Comparison of ENCODE assay signal across 8 mouse cellular contexts in the genomic region with DNA sequence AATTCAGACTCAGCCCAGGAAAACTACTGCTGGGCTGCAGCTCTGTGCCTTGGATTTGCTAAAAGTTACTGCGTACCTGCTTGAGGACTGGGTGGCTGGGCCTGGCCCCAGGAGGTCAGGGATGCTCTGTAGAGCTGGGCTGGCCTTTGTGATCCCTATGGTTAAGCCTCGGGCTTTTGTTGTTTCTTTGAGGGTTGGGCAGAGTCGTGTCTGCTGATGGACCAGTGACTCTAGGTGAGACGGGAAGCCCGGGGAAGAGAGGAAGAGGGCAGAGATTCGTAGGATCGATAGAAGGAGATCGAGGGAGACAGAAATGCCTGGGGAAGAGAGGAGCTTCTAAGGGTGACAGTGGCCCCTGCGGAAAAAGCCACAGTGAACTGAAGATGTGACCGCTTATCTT. TPM values are rescaled to one million over a fixed set of nuclear protein-coding genes. Genes with fewer than 3 reads are reported as not detected.
DNase-seq lines count a peak whose midpoint lies in the region; ATAC-seq lines count a peak whose summit lies in the region.

Gene D2hgdh, plus strand, starts transcription at position 301 of the 400 bp plus-strand sequence.

- H3K27ac ChIP-seq in neural tube, embryonic 11.5 days (ENCODE audit: low read depth, low read length): peak within 1 kb of the TSS; percentile 87
- H3K27ac ChIP-seq in midbrain, embryonic 14.5 days (replicated peaks; ENCODE audit: low read depth, low read length): peak within 1 kb of the TSS; percentile 95

- no peaks in the 10 kb centered on the region for H3K9me3 ChIP-seq in neural tube, embryonic 11.5 days (ENCODE audit: control insufficient read depth, low read length)
- no peaks in the 10 kb centered on the region for H3K9me3 ChIP-seq in midbrain, embryonic 14.5 days (ENCODE audit: control insufficient read depth, low read length)

- peak; percentile 7; the same call in 1 of the 2 replicates for ATAC-seq in neural tube, embryonic 11.5 days (ENCODE audit: insufficient read depth, low FRiP score, low TSS enrichment)
- no peak; the same call in 1 of the 2 replicates for ATAC-seq in common myeloid progenitor, adult 5-6 weeks (replicated peaks; ENCODE audit: low read depth, poor library complexity, severe bottlenecking)
- peak; percentile 9; the same call in 1 of the 2 replicates for ATAC-seq in midbrain, embryonic 14.5 days (ENCODE audit: low FRiP score, low TSS enrichment)

- no peak for DNase-seq in neural tube, embryonic 11.5 days (ENCODE audit: low spot score)
- DNase-seq in neural tube, embryonic 10.5 days (ENCODE audit: extremely low spot score, low spot score): no peak
- no peak for DNase-seq in heart, adult 8-10 months (ENCODE audit: low spot score)
- DNase-seq in layer of hippocampus, postnatal 25 days (ENCODE audit: extremely low spot score in 1 of 2, low spot score in 1 of 2): no peak
- no peak for DNase-seq in midbrain, embryonic 14.5 days
- DNase-seq in cerebellum, adult 9-11 months: no peak
- no peak for DNase-seq in lung, postnatal 10 days

- H3K9ac ChIP-seq in neural tube, embryonic 11.5 days (ENCODE audit: low read length): peak within 1 kb of the TSS; percentile 59
- H3K9ac ChIP-seq in midbrain, embryonic 14.5 days (replicated peaks; ENCODE audit: low read length): peak within 1 kb of the TSS; percentile 68

- no peaks in the 10 kb centered on the region for H3K27me3 ChIP-seq in neural tube, embryonic 11.5 days (ENCODE audit: control insufficient read depth, insufficient read depth, low read length)
- no peaks in the 10 kb centered on the region for H3K27me3 ChIP-seq in midbrain, embryonic 14.5 days (ENCODE audit: control insufficient read depth, insufficient read depth, low read length)

- peak within 1 kb of the TSS; percentile 55 for H3K4me2 ChIP-seq in neural tube, embryonic 11.5 days (ENCODE audit: low read depth)
- peak within 1 kb of the TSS; percentile 95 for H3K4me2 ChIP-seq in midbrain, embryonic 14.5 days (ENCODE audit: low read length)

- peaks cover 4% of the 10 kb centered on the region; the same call in 1 of the 2 replicates for H3K36me3 ChIP-seq in neural tube, embryonic 11.5 days (ENCODE audit: control insufficient read depth, insufficient read depth, low read length)
- H3K36me3 ChIP-seq in midbrain, embryonic 14.5 days (ENCODE audit: control insufficient read depth, insufficient read depth, low read length): peaks cover 14% of the 10 kb centered on the region

- WGBS in neural tube, embryonic 11.5 days: 6% methylated on average over 10 of the region's 10 CpGs
- 3% methylated on average over 10 of the region's 10 CpGs for WGBS in midbrain, embryonic 14.5 days

- no peaks in the 10 kb centered on the region for H3K4me1 ChIP-seq in neural tube, embryonic 11.5 days (ENCODE audit: control insufficient read depth, insufficient read depth, low read length)
- H3K4me1 ChIP-seq in midbrain, embryonic 14.5 days (ENCODE audit: control insufficient read depth, insufficient read depth, low read length): peaks cover 10% of the 10 kb centered on the region

- peak within 1 kb of the TSS; percentile 47 for H3K4me3 ChIP-seq in neural tube, embryonic 11.5 days (ENCODE audit: low read depth, low read length)
- peak within 1 kb of the TSS; percentile 58 for H3K4me3 ChIP-seq in midbrain, embryonic 14.5 days (replicated peaks; ENCODE audit: low read depth, low read length)

RNA-seq across cellular contexts. Expression of gene D2hgdh, which starts in this region (rescaled TPM):
- 11.7 and 13.0 TPM in 2 replicates for polyA plus RNA-seq in neural tube, embryonic 11.5 days (2014; fragmentation: Nextera tagmentation; extraction: Ambion mirVana)
- 17.0 and 19.1 TPM in 2 replicates for total RNA-seq in common myeloid progenitor, adult 5-6 weeks (2017)
- total RNA-seq in heart, adult 8-10 months (2022): 10 to 100 TPM; 43.5 to 56.2 (median 48.4) TPM
- total RNA-seq in layer of hippocampus, postnatal 25 days (2021): 10 to 100 TPM; 13.9 to 14.9 TPM
- polyA plus RNA-seq in midbrain, embryonic 14.5 days (2014; fragmentation: Nextera tagmentation; extraction: Ambion mirVana): 10.5 and 11.5 TPM in 2 replicates
